Mouse (Mus musculus): ENCODE data around the gene Tnnt3. TPM values are rescaled to one million over a fixed set of nuclear protein-coding genes. Genes with fewer than 3 reads are reported as not detected.

Gene Tnnt3
- polyA plus RNA-seq, 1 experiment = 73.4 TPM

DNA sequence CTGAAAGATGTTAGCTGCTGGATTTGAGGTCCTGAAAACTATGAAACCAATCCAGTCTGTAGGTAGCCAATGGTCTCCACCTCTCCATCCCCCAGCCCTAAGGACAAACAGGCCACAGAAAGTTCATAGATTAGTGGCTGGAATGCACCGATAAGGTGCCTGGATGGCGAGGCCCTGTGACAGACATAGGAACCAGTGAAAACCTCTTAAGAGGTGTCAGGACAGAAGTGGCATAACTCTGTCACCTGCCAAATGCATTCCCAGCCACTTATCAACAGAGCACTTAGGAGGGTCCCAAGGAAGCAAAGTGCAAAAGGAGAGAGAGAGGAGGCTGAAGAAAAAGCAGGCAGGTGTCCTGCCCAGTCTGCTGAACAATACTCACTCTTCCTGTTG is 39.3 kb upstream of the Tnnt3 start:
- Histone ChIP-seq H3K4me3 (replicated peaks; ENCODE audit: control insufficient read depth, low read depth, low read length) (no peak overlapping the region), H3K27ac (ENCODE audit: control insufficient read depth, insufficient read depth, low read depth, low read length, poor library complexity) (no peak overlapping the region), H3K4me1 (ENCODE audit: control insufficient read depth, insufficient read depth, low read length) (peaks cover 15% of the 10 kb centered on the region)
- TF ChIP-seq CTCF (IDR thresholded peaks at IDR 0.05; ENCODE audit: control insufficient read depth, insufficient read depth, low read length) (no peak), POLR2A (IDR thresholded peaks at IDR 0.05; ENCODE audit: borderline replicate concordance, control insufficient read depth, low read depth, low read length) (no peak)
- WGBS = 82% methylated on average over 2 of the region's 2 CpGs

GRCm38 (mm10) chr7:142460636-142461077 is 38.0 kb upstream of the Tnnt3 start, which contains the start of gene Lsp1:
TSS of gene Lsp1 (plus strand) at chr7:142460809.
- Histone ChIP-seq H3K4me3 (replicated peaks; ENCODE audit: control insufficient read depth, low read depth, low read length) (peak within 1 kb of the TSS; percentile 90), H3K27ac (ENCODE audit: control insufficient read depth, insufficient read depth, low read depth, low read length, poor library complexity) (peak within 1 kb of the TSS; percentile 89), H3K4me1 (ENCODE audit: control insufficient read depth, insufficient read depth, low read length) (peaks cover 17% of the 10 kb centered on the region)
- 6% methylated on average over 7 of the region's 7 CpGs for WGBS
- no peak for TF ChIP-seq CTCF (IDR thresholded peaks at IDR 0.05; ENCODE audit: control insufficient read depth, insufficient read depth, low read length)
- TF ChIP-seq POLR2A (IDR thresholded peaks at IDR 0.05; ENCODE audit: borderline replicate concordance, control insufficient read depth, low read depth, low read length) = peak; percentile 73

GRCm38 (mm10) chr7:142461446-142461845 is 37.2 kb upstream of the Tnnt3 start:
- peaks cover 17% of the 10 kb centered on the region for H3K4me1 ChIP-seq (ENCODE audit: control insufficient read depth, insufficient read depth, low read length)
- WGBS = 14% methylated on average over 2 of the region's 2 CpGs
- TF ChIP-seq POLR2A (IDR thresholded peaks at IDR 0.05; ENCODE audit: borderline replicate concordance, control insufficient read depth, low read depth, low read length) (no peak), CTCF (IDR thresholded peaks at IDR 0.05; ENCODE audit: control insufficient read depth, insufficient read depth, low read length) (no peak)

GRCm38 (mm10) chr7:142462190-142462589 is 36.4 kb upstream of the Tnnt3 start:
- 17% methylated on average over 6 of the region's 6 CpGs for WGBS
- H3K4me3 ChIP-seq (replicated peaks; ENCODE audit: control insufficient read depth, low read depth, low read length) = peak overlapping the region; percentile 90
- H3K27ac ChIP-seq (ENCODE audit: control insufficient read depth, insufficient read depth, low read depth, low read length, poor library complexity) = peak overlapping the region; percentile 89
- no peak for TF ChIP-seq POLR2A (IDR thresholded peaks at IDR 0.05; ENCODE audit: borderline replicate concordance, control insufficient read depth, low read depth, low read length)
- TF ChIP-seq CTCF (IDR thresholded peaks at IDR 0.05; ENCODE audit: control insufficient read depth, insufficient read depth, low read length) = no peak
- H3K4me1 ChIP-seq (ENCODE audit: control insufficient read depth, insufficient read depth, low read length) = peaks cover 14% of the 10 kb centered on the region

More at GRCm38 (mm10) chr7:142461446-142461845, 37.2 kb upstream of the Tnnt3 start:
- Histone ChIP-seq H3K27ac (ENCODE audit: control insufficient read depth, insufficient read depth, low read depth, low read length, poor library complexity) (peak overlapping the region; percentile 89), H3K4me3 (replicated peaks; ENCODE audit: control insufficient read depth, low read depth, low read length) (peak overlapping the region; percentile 90)

GRCm38 (mm10) chr7:142462594-142463078 is 36.0 kb upstream of the Tnnt3 start:
- H3K4me3 ChIP-seq (replicated peaks; ENCODE audit: control insufficient read depth, low read depth, low read length) = peak overlapping the region; percentile 90
- TF ChIP-seq CTCF (IDR thresholded peaks at IDR 0.05; ENCODE audit: control insufficient read depth, insufficient read depth, low read length) = peak; percentile 7; the same call in 1 of the 2 replicates
- no peak for TF ChIP-seq POLR2A (IDR thresholded peaks at IDR 0.05; ENCODE audit: borderline replicate concordance, control insufficient read depth, low read depth, low read length)
- WGBS = 7% methylated on average over 4 of the region's 4 CpGs
- H3K27ac ChIP-seq (ENCODE audit: control insufficient read depth, insufficient read depth, low read depth, low read length, poor library complexity) = peak overlapping the region; percentile 89
- peaks cover 15% of the 10 kb centered on the region for H3K4me1 ChIP-seq (ENCODE audit: control insufficient read depth, insufficient read depth, low read length)

- no peak overlapping the region for H3K27ac ChIP-seq (ENCODE audit: control insufficient read depth, insufficient read depth, low read depth, low read length, poor library complexity)
- no peak overlapping the region for H3K4me3 ChIP-seq (replicated peaks; ENCODE audit: control insufficient read depth, low read depth, low read length)
- peaks cover 1% of the 10 kb centered on the region for H3K4me1 ChIP-seq (ENCODE audit: control insufficient read depth, insufficient read depth, low read length)
- TF ChIP-seq POLR2A (IDR thresholded peaks at IDR 0.05; ENCODE audit: borderline replicate concordance, control insufficient read depth, low read depth, low read length) (no peak), CTCF (IDR thresholded peaks at IDR 0.05; ENCODE audit: control insufficient read depth, insufficient read depth, low read length) (no peak)
- 74% methylated on average over 7 of the region's 7 CpGs for WGBS
These were observed 28.4 kb upstream of the Tnnt3 start for GRCm38 (mm10) chr7:142470171-142470691.

DNA sequence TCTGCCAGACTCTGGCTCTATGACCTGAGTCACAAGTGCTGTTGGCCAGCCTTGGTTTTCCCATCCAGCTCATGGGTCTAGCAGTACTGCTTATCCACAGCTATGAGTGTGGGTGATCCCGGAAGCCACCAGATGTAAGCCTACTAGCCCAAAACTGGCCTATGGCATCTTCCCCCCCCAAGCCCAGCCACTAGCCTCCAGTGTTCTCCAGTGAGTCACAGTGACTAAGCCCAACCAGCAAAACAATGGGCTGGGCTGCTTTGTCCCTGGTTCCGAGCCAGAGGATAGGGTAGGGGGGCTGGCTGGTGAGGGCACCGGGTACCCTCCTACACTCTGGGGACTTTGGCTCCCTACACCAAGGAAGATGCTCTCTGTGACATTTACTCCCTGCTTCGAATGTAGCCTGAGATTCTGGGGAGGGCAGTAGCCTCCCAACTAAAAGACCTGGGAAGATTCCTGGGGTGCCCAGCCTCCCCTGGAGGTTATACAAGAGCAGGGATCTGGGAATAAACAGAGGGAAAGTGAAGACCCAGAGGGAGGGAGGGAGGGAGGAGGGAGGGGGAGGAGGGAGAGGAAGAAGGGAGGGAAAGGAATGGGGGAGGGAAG is 27.7 kb upstream of the Tnnt3 start:
- Histone ChIP-seq H3K4me1 (ENCODE audit: control insufficient read depth, insufficient read depth, low read length) (peaks cover 1% of the 10 kb centered on the region), H3K4me3 (replicated peaks; ENCODE audit: control insufficient read depth, low read depth, low read length) (no peak overlapping the region), H3K27ac (ENCODE audit: control insufficient read depth, insufficient read depth, low read depth, low read length, poor library complexity) (no peak overlapping the region)
- WGBS = 50% methylated on average over 4 of the region's 4 CpGs
- no peak for TF ChIP-seq POLR2A (IDR thresholded peaks at IDR 0.05; ENCODE audit: borderline replicate concordance, control insufficient read depth, low read depth, low read length)
- no peak for TF ChIP-seq CTCF (IDR thresholded peaks at IDR 0.05; ENCODE audit: control insufficient read depth, insufficient read depth, low read length)

- H3K4me3 ChIP-seq (replicated peaks; ENCODE audit: control insufficient read depth, low read depth, low read length) = no peak overlapping the region
- no peak overlapping the region for H3K27ac ChIP-seq (ENCODE audit: control insufficient read depth, insufficient read depth, low read depth, low read length, poor library complexity)
- H3K4me1 ChIP-seq (ENCODE audit: control insufficient read depth, insufficient read depth, low read length) = peaks cover 1% of the 10 kb centered on the region
- 79% methylated on average over 6 of the region's 6 CpGs for WGBS
- TF ChIP-seq CTCF (IDR thresholded peaks at IDR 0.05; ENCODE audit: control insufficient read depth, insufficient read depth, low read length) (no peak), POLR2A (IDR thresholded peaks at IDR 0.05; ENCODE audit: borderline replicate concordance, control insufficient read depth, low read depth, low read length) (no peak)
These were observed 27.2 kb upstream of the Tnnt3 start for GRCm38 (mm10) chr7:142471414-142471861.
